Mouse (Mus musculus) megakaryocyte, embryonic 14.5 days (primary cell): ENCODE results near the gene Hadhb. TPM values are rescaled to one million over a fixed set of nuclear protein-coding genes. Genes with fewer than 3 reads are reported as not detected.

ENCODE experiments used
- H3K27me3 ChIP-seq: replicated peaks from 2 replicates; pipeline ENCODE3; 2012; ENCODE audit warnings: inconsistent platforms
- H3K36me3 ChIP-seq: replicated peaks from 2 replicates; pipeline ENCODE3; 2012; ENCODE audit warnings: low read length, inconsistent platforms, mixed read lengths
- H3K4me1 ChIP-seq: 2 replicates; pipeline ENCODE4 v1.6.1; 2012; ENCODE audit warnings: inconsistent platforms
- H3K4me3 ChIP-seq: replicated peaks from 2 replicates; pipeline ENCODE3; 2012; ENCODE audit warnings: moderate library complexity, mild to moderate bottlenecking, inconsistent platforms
- H3K9me3 ChIP-seq: 2 replicates; pipeline ENCODE4 v1.6.1; 2012; ENCODE audit warnings: inconsistent platforms
- FLI1 ChIP-seq: IDR thresholded peaks from 2 replicates; pipeline ENCODE4 v1.6.1; 2012; ENCODE audit warnings: low read length, inconsistent platforms, mixed read lengths
- GATA1 ChIP-seq: IDR thresholded peaks from 3 replicates; pipeline ENCODE4 v1.6.1; 2012; ENCODE audit warnings: mixed read lengths, low read length, inconsistent platforms, borderline replicate concordance
- polyA plus RNA-seq: library from polyadenylated mRNA; stranded (reverse); fragments of >175 nt; gene quantifications from 2 replicates; pipeline ENCODE4 v1.2.3, GENCODE M21; 2012; ENCODE audit warnings: low replicate concordance; ENCODE audit not compliant: insufficient read depth

The Hadhb gene
- polyA plus RNA-seq, 1 experiment = 30.8 TPM

DNA sequence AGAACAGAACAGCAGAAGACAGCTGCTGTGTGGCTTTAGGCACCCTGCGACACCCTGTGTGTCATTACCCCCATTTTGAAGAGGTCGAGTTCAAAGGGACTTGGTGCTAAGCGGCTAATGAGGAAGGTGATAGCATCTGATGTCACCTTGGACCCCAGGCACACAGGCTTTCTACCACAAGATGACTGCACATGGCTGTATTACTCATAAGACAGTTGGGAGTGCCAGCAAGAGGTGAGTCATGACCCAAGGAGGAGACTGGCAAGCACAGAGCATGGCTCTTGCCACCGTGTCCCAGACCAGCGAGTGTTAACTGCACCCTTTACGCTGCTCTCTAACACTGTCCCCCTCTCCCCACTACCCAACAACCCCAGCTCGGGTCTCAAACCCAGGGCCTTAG is 28.3 kb upstream of the Hadhb start:
- no peaks in the 10 kb centered on the region for H3K4me1 ChIP-seq
- H3K9me3 ChIP-seq = no peaks in the 10 kb centered on the region
- no peak for TF ChIP-seq FLI1
- TF ChIP-seq GATA1 = no peak
- H3K36me3 ChIP-seq = peaks cover 98% of the 10 kb centered on the region
- H3K27me3 ChIP-seq = no peaks in the 10 kb centered on the region
- H3K4me3 ChIP-seq = no peak overlapping the region

DNA sequence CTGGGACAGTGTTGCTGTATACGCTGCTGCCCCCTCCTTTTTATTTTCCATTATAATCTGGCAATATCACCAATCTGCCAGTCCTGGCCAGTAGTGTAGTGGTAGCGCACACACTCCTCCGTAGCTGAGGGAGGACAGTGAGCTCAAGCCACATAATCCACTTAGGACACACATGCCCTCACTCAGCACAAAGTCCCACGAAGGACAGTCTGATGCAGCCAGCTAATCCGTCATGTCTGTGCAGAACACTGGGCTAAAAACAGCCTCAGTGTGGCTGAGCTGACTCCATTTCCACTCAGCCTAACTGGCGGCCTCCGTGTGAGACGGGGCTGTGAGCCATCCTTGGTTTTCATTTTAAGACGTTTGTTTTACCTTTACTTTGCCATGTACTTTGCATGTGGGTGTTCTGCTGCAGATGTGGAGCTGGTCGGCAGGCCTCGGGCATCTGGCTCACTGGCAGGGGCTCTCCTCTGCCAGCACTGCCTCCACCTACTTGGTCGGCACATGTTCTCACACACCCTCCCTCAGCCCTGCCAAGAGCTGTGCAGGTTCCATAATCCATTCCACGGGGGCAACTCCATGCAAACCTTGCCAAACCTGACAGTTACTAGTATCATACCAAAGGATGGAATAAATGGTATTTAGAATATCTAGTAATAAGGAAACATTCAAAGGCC is 27.0 kb upstream of the Hadhb start:
- Histone ChIP-seq H3K27me3 (no peaks in the 10 kb centered on the region), H3K4me1 (0 out of 2 replicates have a peak, but pooled peaks cover 3% of the 10 kb centered on the region), H3K36me3 (peaks cover 98% of the 10 kb centered on the region), H3K9me3 (no peaks in the 10 kb centered on the region), H3K4me3 (no peak overlapping the region)
- TF ChIP-seq FLI1 = no peak
- TF ChIP-seq GATA1 = no peak

DNA sequence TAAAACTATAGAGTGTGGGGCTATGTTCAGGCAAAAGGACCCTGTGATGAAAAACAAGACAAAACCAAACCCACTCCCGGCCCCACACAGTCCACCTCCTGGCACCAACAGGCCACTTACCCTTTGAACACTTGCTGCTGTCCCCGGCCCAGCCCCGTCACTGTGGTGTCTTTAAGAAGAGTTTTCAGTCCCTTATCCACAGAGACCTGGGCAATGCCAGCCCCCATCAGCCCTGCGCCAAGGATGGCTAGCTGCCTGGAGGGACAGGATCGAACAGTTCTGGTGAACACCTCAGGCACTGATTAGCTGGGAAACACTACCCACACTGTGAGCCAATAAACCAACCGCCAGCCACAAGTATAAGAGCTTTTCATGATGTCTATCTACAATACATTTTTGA is 26.4 kb upstream of the Hadhb start:
- 0 out of 2 replicates have a peak, but pooled peaks cover 3% of the 10 kb centered on the region for H3K4me1 ChIP-seq
- no peak for TF ChIP-seq FLI1
- no peak for TF ChIP-seq GATA1
- H3K27me3 ChIP-seq = no peaks in the 10 kb centered on the region
- H3K4me3 ChIP-seq = no peak overlapping the region
- H3K36me3 ChIP-seq = peaks cover 98% of the 10 kb centered on the region
- H3K9me3 ChIP-seq = no peaks in the 10 kb centered on the region

DNA sequence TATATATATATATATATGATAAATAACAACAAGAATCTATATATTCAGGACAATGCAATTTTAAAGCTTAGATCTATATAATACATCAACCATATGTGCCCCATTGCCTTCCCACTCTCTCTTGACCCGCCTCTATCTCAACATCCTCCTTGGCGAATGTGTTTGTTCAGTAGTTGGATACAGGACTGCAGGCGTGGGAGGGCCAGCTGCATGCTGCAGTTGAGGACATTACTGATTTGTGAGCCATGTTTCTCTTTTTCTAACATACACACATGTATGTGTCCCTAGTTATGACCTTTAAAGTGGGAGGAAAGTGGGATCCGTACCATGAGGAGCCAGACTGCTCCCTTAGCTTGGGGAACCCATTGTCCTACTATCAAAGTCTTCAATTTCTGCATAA is 23.8 kb upstream of the Hadhb start:
- TF ChIP-seq FLI1 = no peak
- TF ChIP-seq GATA1 = no peak
- H3K36me3 ChIP-seq = peaks cover 98% of the 10 kb centered on the region
- H3K4me1 ChIP-seq = peaks cover 8% of the 10 kb centered on the region; the same call in 1 of the 2 replicates
- no peaks in the 10 kb centered on the region for H3K27me3 ChIP-seq
- H3K9me3 ChIP-seq = no peaks in the 10 kb centered on the region
- H3K4me3 ChIP-seq = no peak overlapping the region

DNA sequence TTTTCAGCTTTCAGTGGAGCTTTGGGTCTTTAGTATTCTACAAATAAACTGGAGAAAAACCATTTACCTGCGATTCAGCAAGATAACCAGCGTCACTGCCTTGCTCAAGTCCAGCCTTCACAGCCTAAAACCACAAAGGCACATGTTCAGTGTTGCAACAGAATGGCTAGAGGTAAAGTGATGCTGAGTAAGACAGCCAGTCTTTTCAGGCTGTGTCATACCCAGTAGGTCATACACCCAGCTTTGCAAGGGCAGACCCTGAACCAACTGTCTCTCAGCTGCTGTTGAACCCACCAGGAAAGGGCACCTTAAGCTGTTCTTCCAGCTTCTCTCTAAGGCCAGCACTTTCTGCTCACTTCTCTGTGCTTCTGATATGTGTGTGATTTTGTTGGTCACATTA is 22.9 kb upstream of the Hadhb start:
- peaks cover 97% of the 10 kb centered on the region for H3K36me3 ChIP-seq
- no peaks in the 10 kb centered on the region for H3K27me3 ChIP-seq
- TF ChIP-seq GATA1 = no peak
- no peak for TF ChIP-seq FLI1
- peaks cover 9% of the 10 kb centered on the region; the same call in 1 of the 2 replicates for H3K4me1 ChIP-seq
- H3K4me3 ChIP-seq = no peak overlapping the region
- H3K9me3 ChIP-seq = no peaks in the 10 kb centered on the region

DNA sequence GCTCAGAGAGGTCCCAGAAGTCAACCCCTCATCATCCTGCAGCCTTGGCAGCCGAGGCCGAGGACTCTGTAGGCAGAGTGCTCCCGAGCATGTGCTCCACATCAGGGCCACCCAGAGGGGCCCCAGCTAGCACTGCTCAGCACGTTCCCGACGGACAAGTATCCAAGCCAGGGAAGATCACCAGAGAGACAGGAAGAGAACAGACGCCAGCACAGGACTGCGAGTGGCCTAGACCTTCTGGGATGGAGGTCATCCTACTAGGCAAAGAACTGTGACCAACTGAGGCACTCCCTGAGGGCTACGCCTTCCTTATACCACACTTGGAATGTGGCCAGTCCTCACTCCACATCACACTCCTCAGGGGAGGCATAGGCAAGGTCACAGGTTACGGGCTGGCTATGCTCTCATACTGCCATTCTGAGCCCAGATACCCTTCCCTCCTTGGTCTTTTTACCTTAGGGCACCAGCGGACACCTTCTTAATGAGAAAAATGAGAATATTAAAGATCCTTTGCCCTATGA is 19.3 kb upstream of the Hadhb start:
- Histone ChIP-seq H3K27me3 (no peaks in the 10 kb centered on the region), H3K4me3 (no peak overlapping the region), H3K9me3 (no peaks in the 10 kb centered on the region), H3K36me3 (peaks cover 94% of the 10 kb centered on the region), H3K4me1 (peaks cover 11% of the 10 kb centered on the region; the same call in 1 of the 2 replicates)
- TF ChIP-seq FLI1 = no peak
- TF ChIP-seq GATA1 = no peak

DNA sequence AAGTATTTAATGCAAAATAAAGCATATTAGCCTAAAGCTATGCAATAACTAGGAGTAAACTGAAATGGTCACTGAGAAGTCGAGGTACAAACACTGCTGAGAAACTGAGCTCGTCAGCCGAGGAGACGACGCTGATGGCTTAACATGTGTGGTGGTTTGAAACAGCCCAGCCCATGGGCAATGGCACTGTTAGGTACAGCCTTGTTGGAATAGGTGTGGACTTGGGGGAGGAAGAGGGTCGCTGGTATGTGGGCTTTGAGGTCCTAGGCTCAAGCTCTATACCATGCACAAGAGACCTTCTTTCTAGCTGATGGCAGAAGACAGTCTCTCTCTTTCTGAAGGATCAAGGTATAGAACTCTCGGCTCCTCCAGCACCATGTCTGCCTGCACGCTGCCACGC is 17.8 kb upstream of the Hadhb start:
- Histone ChIP-seq H3K27me3 (no peaks in the 10 kb centered on the region), H3K4me3 (no peak overlapping the region), H3K4me1 (peaks cover 9% of the 10 kb centered on the region; the same call in 1 of the 2 replicates), H3K9me3 (no peaks in the 10 kb centered on the region), H3K36me3 (peaks cover 96% of the 10 kb centered on the region)
- no peak for TF ChIP-seq FLI1
- no peak for TF ChIP-seq GATA1

DNA sequence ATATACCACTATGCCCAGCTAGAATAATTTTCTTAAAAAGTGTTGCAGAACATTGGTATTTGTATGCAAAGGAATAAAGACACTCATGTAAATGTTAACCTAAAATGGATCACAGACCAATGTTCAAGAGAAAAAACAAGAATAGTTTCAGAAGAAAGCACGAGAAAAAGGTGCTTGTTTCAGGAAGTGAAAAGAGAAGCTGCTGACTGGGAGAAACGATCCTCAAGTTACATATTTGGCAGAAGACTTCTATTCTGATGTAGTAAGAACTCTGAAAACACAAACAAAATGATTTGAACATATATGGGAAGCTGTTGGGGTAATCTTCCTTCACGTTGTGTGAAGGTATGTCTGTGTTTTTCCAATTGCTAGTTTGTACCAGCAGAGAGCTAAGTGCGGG is 16.9 kb upstream of the Hadhb start:
- Histone ChIP-seq H3K4me3 (no peak overlapping the region), H3K4me1 (peaks cover 8% of the 10 kb centered on the region; the same call in 1 of the 2 replicates), H3K27me3 (no peaks in the 10 kb centered on the region), H3K36me3 (peaks cover 96% of the 10 kb centered on the region), H3K9me3 (no peaks in the 10 kb centered on the region)
- no peak for TF ChIP-seq FLI1
- no peak for TF ChIP-seq GATA1

DNA sequence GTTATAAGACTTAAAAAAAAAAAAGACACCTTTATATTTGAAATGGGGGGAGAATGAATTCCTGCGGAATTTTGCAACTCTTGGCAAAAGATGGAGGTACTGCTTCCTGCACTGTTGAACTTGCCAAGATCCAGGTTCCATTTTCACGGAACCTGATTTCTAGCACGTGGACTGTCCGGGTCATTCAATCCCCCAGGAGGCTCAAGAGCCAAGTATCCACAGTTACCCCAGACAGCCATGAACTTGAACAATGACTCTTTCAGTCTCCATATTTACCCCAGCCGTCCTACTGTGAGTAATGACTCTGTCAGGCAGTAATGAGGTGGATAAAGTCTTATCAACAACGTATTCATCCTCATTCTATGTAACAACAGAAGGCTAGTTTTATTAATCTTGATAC is 8.5 kb upstream of the Hadhb start:
- H3K9me3 ChIP-seq = no peaks in the 10 kb centered on the region
- H3K4me3 ChIP-seq = no peak overlapping the region
- peaks cover 86% of the 10 kb centered on the region for H3K36me3 ChIP-seq
- no peak for TF ChIP-seq FLI1
- no peak for TF ChIP-seq GATA1
- no peaks in the 10 kb centered on the region for H3K27me3 ChIP-seq
- H3K4me1 ChIP-seq = peaks cover 17% of the 10 kb centered on the region

DNA sequence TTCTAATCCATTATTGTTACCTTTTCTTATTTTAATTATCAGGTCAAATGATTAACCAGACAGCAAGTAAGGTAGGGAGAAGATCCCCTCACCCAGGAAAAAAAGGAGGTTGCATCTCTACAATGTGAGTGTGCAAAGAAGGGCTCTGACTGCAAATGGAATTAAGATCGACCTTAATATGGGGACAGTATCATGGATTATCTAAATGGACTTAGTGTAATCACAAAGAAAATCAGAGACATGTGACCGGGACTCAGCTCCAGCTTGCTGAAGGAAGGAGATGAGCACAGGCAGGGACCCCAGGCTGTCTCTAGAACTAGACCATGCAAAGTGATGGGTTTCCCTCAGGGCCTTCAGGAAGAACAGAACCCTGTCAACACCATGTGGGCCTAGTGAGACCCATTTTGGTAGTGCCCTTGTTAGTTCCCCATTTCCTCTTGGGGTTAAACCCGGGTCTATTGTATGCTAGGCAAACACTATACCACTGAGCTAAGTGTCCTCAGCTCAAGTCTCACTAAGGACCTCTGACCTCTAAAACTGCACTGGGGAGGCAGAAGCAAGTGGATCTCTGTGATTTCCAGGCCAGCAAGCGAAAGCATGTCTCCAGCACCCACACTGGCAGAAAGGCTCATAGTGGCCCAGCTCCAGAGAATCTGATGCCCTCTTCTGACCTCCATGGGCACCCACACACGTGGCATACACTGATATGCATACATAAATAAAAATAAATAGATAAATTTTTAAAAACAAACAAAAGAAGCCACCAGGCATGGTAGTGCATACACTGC is 6.7 kb upstream of the Hadhb start:
- Histone ChIP-seq H3K4me1 (peaks cover 19% of the 10 kb centered on the region), H3K4me3 (no peak overlapping the region), H3K36me3 (peaks cover 68% of the 10 kb centered on the region), H3K9me3 (no peaks in the 10 kb centered on the region), H3K27me3 (no peaks in the 10 kb centered on the region)
- no peak for TF ChIP-seq GATA1
- TF ChIP-seq FLI1 = no peak
